Mouse (Mus musculus) forebrain, embryonic 14.5 days (tissue): Measurements from ENCODE around the gene Map3k5. TPM values are rescaled to one million over a fixed set of nuclear protein-coding genes. Genes with fewer than 3 reads are reported as not detected.
A peak's percentile ranks its signal among the peaks of the same experiment; 100 is the strongest.
"Not testable (repeated sequence)": the region's sequence is repeated elsewhere in the genome, so short reads cannot be mapped to it uniquely, and the experiment has no call there.

Experiments
- ATAC-seq: fragments of 200-750 bp; cut with Nextera tagmentation; 2 replicates; pipeline ENCODE4 v1.8.0; 2017; ENCODE audit warnings: mild to moderate bottlenecking, moderate library complexity
- DNase-seq: peaks from one replicate; pipeline ENCODE4 v3.0.0-alpha.2; 2015; ENCODE audit warnings: low spot score
- H3K27ac ChIP-seq: fragments of 300-500 bp; sonication (generic); 2 replicates; pipeline ENCODE4 v1.5.1; 2014; ENCODE audit warnings: low read depth, mild to moderate bottlenecking, control low read depth, low read length, moderate library complexity
- H3K27me3 ChIP-seq: fragments of 300-500 bp; sonication (generic); replicated peaks from 2 replicates; pipeline ENCODE4 v1.6.1; 2014; ENCODE audit warnings: low read length, control low read depth, mixed read lengths; ENCODE audit not compliant: control insufficient read depth, insufficient read depth
- H3K36me3 ChIP-seq: fragments of 300-500 bp; sonication (generic); 2 replicates; pipeline ENCODE4 v1.6.1; 2014; ENCODE audit warnings: low read length, control low read depth; ENCODE audit not compliant: control insufficient read depth, insufficient read depth
- H3K4me1 ChIP-seq: fragments of 300-500 bp; sonication (generic); 2 replicates; pipeline ENCODE4 v1.6.1; 2014; ENCODE audit warnings: antibody characterized with exemption, low read length, control low read depth; ENCODE audit not compliant: control insufficient read depth, insufficient read depth
- H3K4me2 ChIP-seq: fragments of 300-500 bp; sonication (generic); 2 replicates; pipeline ENCODE4 v1.6.1; 2014; ENCODE audit warnings: mild to moderate bottlenecking, control low read depth, low read length
- H3K4me3 ChIP-seq: fragments of 300-500 bp; sonication (generic); 2 replicates; pipeline ENCODE4 v1.5.1; 2014; ENCODE audit warnings: low read depth, low read length, control low read depth
- H3K9ac ChIP-seq: fragments of 300-500 bp; sonication (generic); 2 replicates; pipeline ENCODE4 v1.6.1; 2014; ENCODE audit warnings: mild to moderate bottlenecking, low read length, control low read depth, moderate library complexity
- H3K9me3 ChIP-seq: fragments of 300-500 bp; sonication (generic); replicated peaks from 2 replicates; pipeline ENCODE4 v1.6.1; 2016; ENCODE audit warnings: low read length, control low read depth, mixed read lengths; ENCODE audit not compliant: control insufficient read depth
- WGBS: fragments of 180-500 bp; shearing (Covaris S2); extraction: QIAGEN DNeasy Blood & Tissue Kit; methylation state at CpG from one replicate; pipeline ENCODE4 v1.1.7; 2014; 5-methylcytosine and 5-hydroxymethylcytosine counted together
- polyA plus RNA-seq: library from polyadenylated mRNA; unstranded; fragments of >200 nt; fragmentation: Nextera tagmentation; extraction: Ambion mirVana; gene quantifications from 2 replicates; pipeline ENCODE4 v1.2.1, GENCODE M21; 2014

Map3k5 gene
- polyA plus RNA-seq, 1 experiment from 2014 or later: 0.72 TPM

DNA sequence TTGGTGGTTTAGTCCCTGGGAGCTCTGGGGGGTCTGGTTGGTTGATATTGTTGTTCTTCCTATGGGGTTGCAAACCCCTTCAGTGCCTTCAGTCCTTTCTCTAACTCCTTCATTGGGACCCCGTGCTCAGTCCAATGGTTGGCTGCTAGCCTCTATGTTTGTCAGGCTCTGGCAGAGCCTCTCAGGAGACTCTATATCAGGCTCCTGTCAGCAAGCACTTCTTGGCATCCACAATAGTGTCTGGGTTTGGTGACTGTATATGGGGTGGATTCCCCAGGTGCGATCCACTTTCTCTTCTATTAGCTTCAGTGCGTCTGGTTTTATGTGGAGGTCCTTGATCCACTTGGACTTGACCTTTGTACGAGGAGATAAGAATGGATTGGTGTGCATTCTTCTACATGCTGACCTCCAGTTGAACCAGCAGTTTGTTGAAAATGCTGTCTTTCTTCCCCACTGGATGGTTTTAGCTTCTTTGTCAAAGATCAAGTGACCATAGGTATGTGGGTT lies 7.8 kb upstream of the Map3k5 start:
- H3K9ac ChIP-seq, H3K4me3 ChIP-seq, H3K4me1 ChIP-seq, DNase-seq, ATAC-seq, H3K9me3 ChIP-seq, H3K36me3 ChIP-seq, H3K27ac ChIP-seq, H3K4me2 ChIP-seq, H3K27me3 ChIP-seq: not testable (repeated sequence)
- WGBS: 89% methylated on average over 4 of the region's 4 CpGs

DNA sequence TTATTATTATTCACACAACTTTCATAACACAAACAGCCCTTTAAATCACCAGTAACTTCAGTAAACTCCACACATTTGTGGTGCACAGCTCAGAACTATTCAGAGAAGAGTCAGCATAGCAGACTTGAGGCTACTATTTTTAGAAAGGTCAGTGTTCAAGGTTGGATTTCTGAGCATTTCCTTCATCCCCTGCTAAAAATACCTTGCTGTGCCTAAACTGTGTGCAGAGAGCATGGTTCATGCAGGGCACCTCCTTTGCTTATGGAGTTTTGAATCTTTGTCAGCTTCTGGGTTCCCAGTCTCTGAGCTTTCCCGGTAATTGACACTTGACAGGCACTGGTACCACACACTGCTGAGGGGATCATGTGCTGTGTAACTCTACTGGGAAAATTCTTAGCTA lies 6.1 kb upstream of the Map3k5 start:
- WGBS: 88% methylated on average over 1 of the region's 1 CpGs
- Histone ChIP-seq H3K27ac (no peak overlapping the region), H3K27me3 (peaks cover 6% of the 10 kb centered on the region; the same call in 1 of the 2 replicates), H3K4me3 (no peak overlapping the region), H3K9me3 (no peaks in the 10 kb centered on the region), H3K4me2 (no peak overlapping the region), H3K9ac (no peak overlapping the region), H3K4me1 (no peaks in the 10 kb centered on the region), H3K36me3 (no peaks in the 10 kb centered on the region)
- DNase-seq: no peak
- no peak for ATAC-seq

DNA sequence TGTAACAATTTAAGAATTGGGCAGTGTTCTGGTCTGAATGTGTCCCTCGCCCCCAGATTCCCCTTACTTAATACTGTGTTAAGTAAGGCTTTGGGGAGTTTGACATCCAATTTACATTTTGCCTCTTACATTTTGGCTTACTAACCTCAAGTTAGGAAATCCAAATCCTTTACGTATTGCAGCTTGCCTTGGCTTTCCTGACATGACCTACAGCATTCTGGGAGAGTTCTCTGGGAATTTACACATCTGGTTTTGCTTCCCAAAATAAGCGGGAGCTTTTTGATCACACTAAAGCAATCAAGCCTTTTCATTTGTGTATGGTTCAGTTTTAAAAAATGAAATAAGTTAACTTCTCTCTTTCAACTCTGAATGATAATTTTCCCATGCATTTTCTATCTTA lies 1.3 kb upstream of the Map3k5 start:
- peak overlapping the region; percentile 97 for H3K4me2 ChIP-seq
- H3K9ac ChIP-seq: no peak overlapping the region
- H3K27ac ChIP-seq: no peak overlapping the region
- no peaks in the 10 kb centered on the region for H3K36me3 ChIP-seq
- 49% methylated on average over 3 of the region's 3 CpGs for WGBS
- DNase-seq: no peak
- H3K9me3 ChIP-seq: no peaks in the 10 kb centered on the region
- H3K4me1 ChIP-seq: no peaks in the 10 kb centered on the region
- no peak for ATAC-seq
- H3K27me3 ChIP-seq: peaks cover 11% of the 10 kb centered on the region; the same call in 1 of the 2 replicates
- H3K4me3 ChIP-seq: peak overlapping the region; percentile 71

DNA sequence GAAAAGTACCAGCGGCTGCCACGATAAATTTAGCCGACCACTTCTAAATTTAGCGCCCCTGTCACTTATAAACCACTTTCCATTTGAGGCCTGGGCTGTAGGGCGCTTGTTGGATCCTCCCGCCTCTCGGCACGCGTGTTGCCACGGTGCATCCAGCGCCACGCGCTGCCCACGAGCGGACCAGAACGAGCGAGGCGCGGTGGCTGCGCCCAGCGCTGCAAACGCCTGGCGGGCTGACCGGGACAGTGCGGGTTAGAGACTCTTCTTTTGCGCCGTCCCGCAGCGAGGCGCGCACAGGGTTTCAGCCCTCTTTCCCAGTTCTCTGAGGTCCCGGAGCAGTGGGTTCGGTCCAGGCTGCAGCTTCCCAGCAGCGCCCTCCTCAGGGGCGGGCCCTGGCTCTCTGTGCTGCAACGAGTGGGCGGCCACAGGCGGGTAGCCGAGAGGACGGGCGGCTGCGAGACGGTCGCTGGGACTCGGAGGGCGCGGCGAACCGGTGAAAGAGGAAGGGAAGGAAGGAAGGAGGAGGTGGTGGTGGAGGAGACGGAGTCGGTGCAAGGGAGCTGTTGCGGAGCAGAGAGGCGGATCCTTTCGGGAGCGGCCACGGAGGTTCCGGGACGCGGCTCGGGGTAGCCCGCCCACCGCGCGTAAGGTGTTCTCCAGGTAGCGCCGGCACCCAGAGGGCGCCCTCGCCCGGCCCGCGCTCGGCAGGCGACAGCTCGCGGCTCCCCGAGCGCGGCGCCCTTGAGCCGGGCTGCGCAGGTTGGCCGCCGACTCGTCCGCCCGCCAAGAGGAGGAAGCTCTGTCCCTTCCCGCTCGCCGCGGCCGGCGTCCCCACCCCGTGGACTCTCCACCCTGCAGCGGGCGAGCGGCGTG lies 525 bp upstream of the Map3k5 start:
- H3K9me3 ChIP-seq: no peaks in the 10 kb centered on the region
- WGBS: under 1% methylated on average over 84 of the region's 97 CpGs
- ATAC-seq (peak; percentile 85), DNase-seq (peak; percentile 60)
- peak overlapping the region; percentile 97 for H3K4me2 ChIP-seq
- H3K9ac ChIP-seq: peak overlapping the region; percentile 67
- peaks cover 11% of the 10 kb centered on the region; the same call in 1 of the 2 replicates for H3K27me3 ChIP-seq
- H3K27ac ChIP-seq: peak overlapping the region; percentile 44; the same call in 1 of the 2 replicates
- no peaks in the 10 kb centered on the region for H3K36me3 ChIP-seq
- H3K4me3 ChIP-seq: peak overlapping the region; percentile 71
- 0 out of 2 replicates have a peak, but pooled peaks cover 3% of the 10 kb centered on the region for H3K4me1 ChIP-seq

DNA sequence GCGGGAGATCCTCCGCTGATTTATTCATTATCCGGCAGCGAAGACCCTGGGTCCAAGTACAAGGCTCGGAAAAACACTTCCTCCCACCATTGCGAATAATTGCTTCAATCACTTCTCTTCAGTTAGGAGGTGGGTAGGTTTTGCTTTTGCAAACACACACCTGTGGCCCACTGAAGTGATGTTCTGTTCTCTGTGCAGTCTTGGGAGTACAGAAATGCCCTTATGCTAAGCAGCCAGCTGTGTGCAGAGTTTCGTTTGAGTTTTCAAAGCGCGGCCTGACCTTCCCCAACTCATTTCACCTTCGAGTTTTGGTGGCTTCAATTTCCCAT lies 987 bp downstream of the Map3k5 start:
- Histone ChIP-seq H3K4me3 (peak overlapping the region; percentile 71), H3K9me3 (no peaks in the 10 kb centered on the region), H3K9ac (peak overlapping the region; percentile 67; the same call in 1 of the 2 replicates), H3K36me3 (no peaks in the 10 kb centered on the region), H3K27me3 (peaks cover 11% of the 10 kb centered on the region; the same call in 1 of the 2 replicates), H3K27ac (no peak overlapping the region), H3K4me1 (0 out of 2 replicates have a peak, but pooled peaks cover 3% of the 10 kb centered on the region), H3K4me2 (peak overlapping the region; percentile 97)
- WGBS: 5% methylated on average over 10 of the region's 10 CpGs
- no peak for ATAC-seq
- DNase-seq: peak; percentile 8

DNA sequence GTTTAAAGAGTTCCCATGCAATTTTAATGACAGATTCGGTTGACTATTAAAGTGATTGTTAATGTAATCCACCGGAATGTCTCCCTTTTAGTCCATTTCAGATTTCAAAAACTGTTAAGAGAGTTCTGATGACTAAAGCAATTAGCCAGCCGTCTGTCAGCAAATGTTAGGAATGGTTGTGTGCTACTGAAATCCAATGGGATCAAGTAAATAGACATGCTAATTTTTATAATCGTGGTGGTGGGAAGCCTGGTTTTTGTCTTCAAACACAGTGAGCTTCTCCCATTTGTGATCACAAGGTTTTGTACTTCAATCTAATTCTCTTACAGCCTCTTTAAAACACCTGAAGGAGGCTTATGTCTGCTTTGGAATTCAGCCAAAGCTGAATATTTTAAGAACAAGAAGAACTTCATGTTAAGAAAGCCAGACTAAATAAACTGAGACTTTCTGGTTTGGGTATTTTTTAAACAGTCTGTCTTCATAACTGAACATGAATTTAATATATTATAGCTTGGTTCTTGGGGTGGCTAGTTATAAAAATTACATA lies 1.6 kb downstream of the Map3k5 start:
- H3K27me3 ChIP-seq: peaks cover 11% of the 10 kb centered on the region; the same call in 1 of the 2 replicates
- H3K4me2 ChIP-seq: no peak overlapping the region
- ATAC-seq (no peak), DNase-seq (peak; percentile 13)
- H3K9me3 ChIP-seq: no peaks in the 10 kb centered on the region
- H3K4me1 ChIP-seq: 0 out of 2 replicates have a peak, but pooled peaks cover 3% of the 10 kb centered on the region
- no peak overlapping the region for H3K27ac ChIP-seq
- no peaks in the 10 kb centered on the region for H3K36me3 ChIP-seq
- 35% methylated on average over 4 of the region's 4 CpGs for WGBS
- no peak overlapping the region for H3K9ac ChIP-seq
- H3K4me3 ChIP-seq: no peak overlapping the region

DNA sequence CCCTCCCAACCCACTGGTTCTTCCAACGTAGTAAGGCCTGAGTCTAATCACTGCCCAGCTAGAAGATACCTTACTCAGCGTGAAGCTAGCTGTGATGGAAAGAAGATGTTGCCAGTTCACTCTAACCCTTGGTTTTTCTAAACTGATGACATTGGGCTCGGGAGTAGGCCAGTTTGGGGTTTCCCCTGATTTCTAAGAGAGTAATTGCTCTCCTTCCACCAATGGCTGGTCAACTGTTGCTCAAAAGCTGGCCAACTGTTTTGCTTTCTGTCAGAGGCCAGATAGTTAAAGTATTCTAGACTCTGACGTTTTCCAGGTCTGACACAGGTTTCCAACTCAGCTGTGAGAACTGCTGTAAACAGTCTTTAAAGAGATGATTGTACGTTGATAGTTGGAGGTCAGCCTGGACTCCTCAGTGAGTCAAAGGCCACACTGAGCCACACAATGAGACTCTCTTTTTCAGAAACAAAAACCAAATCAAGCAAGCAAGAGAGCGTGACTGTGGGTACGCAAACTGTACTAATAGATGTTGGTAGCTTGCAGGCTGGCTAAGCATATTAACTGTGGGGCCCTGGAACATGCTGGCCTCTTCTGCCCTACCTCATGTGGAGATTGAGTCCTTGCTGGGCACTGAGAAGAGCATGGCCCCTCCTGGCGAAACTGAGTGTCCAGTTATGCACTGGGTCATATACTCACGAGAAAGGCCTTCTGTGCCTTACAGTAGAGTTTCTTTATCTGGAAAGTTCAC lies 2.9 kb downstream of the Map3k5 start:
- H3K27me3 ChIP-seq: peaks cover 11% of the 10 kb centered on the region; the same call in 1 of the 2 replicates
- no peak overlapping the region for H3K4me2 ChIP-seq
- H3K36me3 ChIP-seq: no peaks in the 10 kb centered on the region
- H3K9me3 ChIP-seq: no peaks in the 10 kb centered on the region
- 0 out of 2 replicates have a peak, but pooled peaks cover 3% of the 10 kb centered on the region for H3K4me1 ChIP-seq
- DNase-seq: no peak
- WGBS: 72% methylated on average over 9 of the region's 9 CpGs
- no peak overlapping the region for H3K27ac ChIP-seq
- ATAC-seq: no peak
- H3K9ac ChIP-seq: no peak overlapping the region
- no peak overlapping the region for H3K4me3 ChIP-seq

DNA sequence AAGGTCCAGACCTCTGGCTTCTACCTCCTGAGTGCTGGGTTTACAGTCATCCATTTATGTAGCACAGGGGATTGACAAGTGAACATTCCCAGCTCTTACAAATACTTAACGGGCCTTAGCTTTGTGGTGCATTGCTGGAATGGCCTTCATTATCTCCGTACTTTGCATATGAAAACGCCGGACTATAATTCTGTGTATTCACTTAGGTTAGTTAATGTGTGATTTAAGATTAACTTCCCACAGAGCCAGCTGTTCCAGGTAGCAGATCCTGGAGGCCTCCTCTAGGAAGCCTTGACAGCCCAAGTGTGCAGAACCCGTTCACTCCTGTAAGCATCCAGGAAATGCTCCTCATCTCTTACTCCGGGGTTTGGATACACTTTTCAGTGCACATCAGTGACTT lies 4.5 kb downstream of the Map3k5 start:
- no peak for ATAC-seq
- H3K36me3 ChIP-seq: no peaks in the 10 kb centered on the region
- H3K4me2 ChIP-seq: no peak overlapping the region
- DNase-seq: no peak
- H3K9me3 ChIP-seq: no peaks in the 10 kb centered on the region
- no peak overlapping the region for H3K9ac ChIP-seq
- H3K4me1 ChIP-seq: 0 out of 2 replicates have a peak, but pooled peaks cover 3% of the 10 kb centered on the region
- 0 out of 2 replicates have a peak, but pooled peaks cover 5% of the 10 kb centered on the region for H3K27me3 ChIP-seq
- WGBS: 40% methylated on average over 6 of the region's 6 CpGs
- no peak overlapping the region for H3K4me3 ChIP-seq
- no peak overlapping the region for H3K27ac ChIP-seq
